Mouse (Mus musculus) embryonic fibroblast, embryonic 13.5 days (primary cell): Measurements from ENCODE around the gene Ccdc32.

Source experiments
- CTCF ChIP-seq: IDR thresholded peaks from 2 replicates; pipeline ENCODE4 v1.5.1; 2011; ENCODE audit warnings: mild to moderate bottlenecking, control low read depth, low read length, moderate library complexity, borderline replicate concordance; ENCODE audit not compliant: insufficient read depth
- POLR2A ChIP-seq: IDR thresholded peaks from 2 replicates; pipeline ENCODE4 v1.6.1; 2011; ENCODE audit warnings: low read depth, mild to moderate bottlenecking, control low read depth, low read length, moderate library complexity

GRCm38 (mm10) chr2:118972687-118973376 is 56.4 kb downstream of the Ccdc32 start:
- TF ChIP-seq CTCF (peak; percentile 18; the same call in 1 of the 2 replicates), POLR2A (peak; percentile 67)
